Mouse (Mus musculus): ENCODE measurements around the gene Gm43064. TPM values are rescaled to one million over a fixed set of nuclear protein-coding genes. Genes with fewer than 3 reads are reported as not detected.

The Gm43064 gene
- polyA plus RNA-seq, 1 experiment: 0.49 TPM

DNA sequence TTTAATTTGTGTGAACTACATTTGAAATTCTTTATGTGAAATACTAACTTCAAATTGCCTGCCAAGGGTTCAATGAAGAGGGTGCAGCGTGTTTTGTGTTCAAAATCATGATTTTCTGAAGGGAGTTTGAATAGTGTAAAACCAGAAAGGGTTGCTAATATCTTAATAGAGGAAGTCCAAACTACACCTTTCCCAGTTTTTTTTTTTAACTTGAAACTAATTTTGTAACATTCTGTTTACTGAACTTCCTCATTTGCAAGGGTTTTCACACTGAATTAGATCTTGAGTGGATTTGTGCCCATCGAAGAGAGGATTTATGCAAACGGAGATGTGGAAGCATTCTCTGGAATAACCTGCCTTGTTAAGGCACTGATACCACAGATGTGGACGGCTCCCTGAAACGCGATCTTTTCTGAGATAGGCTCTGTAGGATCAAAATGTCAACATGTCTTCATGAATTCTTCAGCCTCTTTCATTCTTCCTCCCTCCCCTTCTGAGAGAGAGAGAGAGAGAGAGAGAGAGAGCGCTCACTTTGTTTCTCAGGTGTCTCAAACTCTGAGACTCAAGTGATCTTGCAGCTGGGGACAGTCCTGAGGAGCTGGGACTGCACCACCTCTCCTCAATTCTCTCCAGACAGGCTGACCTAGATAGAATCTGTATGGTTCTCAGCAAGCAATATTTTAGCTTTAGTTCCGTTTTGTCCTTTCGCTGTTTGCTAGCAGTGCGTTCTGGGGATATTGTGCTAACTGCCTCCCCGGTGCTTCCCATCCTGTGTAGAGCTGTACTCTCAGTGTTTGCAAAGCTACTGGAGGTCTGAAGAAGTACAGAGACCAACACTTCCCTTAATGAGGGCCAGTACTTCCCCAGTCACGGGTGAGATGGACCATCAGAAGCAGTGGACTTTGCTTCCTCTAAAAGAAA is 49.8 kb downstream of the Gm43064 start, which contains the start of gene Ptpn22:
Gene Ptpn22 (plus strand): TSS at position 915 of the 921 bp plus-strand sequence.
- 79% methylated on average over 12 of the region's 12 CpGs for WGBS

GRCm38 (mm10) chr3:103859851-103860391 is 50.5 kb downstream of the Gm43064 start:
- H3K27me3 ChIP-seq (ENCODE audit: control insufficient read depth, insufficient read depth, low read length): no peaks in the 10 kb centered on the region
- DNase-seq: no peak
- peaks cover 9% of the 10 kb centered on the region for H3K4me1 ChIP-seq (ENCODE audit: control insufficient read depth, insufficient read depth, low read length)
- no peak overlapping the region for H3K27ac ChIP-seq (ENCODE audit: insufficient read depth, low read length)
- no peak for TF ChIP-seq CTCF (IDR thresholded peaks at IDR 0.05; ENCODE audit: borderline replicate concordance, insufficient read depth, low read depth, low read length)
- no peak for TF ChIP-seq POLR2A (IDR thresholded peaks at IDR 0.05; ENCODE audit: borderline replicate concordance, insufficient read depth, low read length)
- H3K4me3 ChIP-seq (replicated peaks; ENCODE audit: insufficient read depth, low read depth, low read length): no peak overlapping the region
- 58% methylated on average over 6 of the region's 6 CpGs for WGBS

More for the DNA sequence above, 49.8 kb downstream of the Gm43064 start, which contains the start of gene Ptpn22:
- TF ChIP-seq POLR2A (IDR thresholded peaks at IDR 0.05; ENCODE audit: borderline replicate concordance, insufficient read depth, low read length) (no peak), CTCF (IDR thresholded peaks at IDR 0.05; ENCODE audit: borderline replicate concordance, insufficient read depth, low read depth, low read length) (no peak)
- Histone ChIP-seq H3K4me3 (replicated peaks; ENCODE audit: insufficient read depth, low read depth, low read length) (no peak within 1 kb of the TSS), H3K4me1 (ENCODE audit: control insufficient read depth, insufficient read depth, low read length) (peaks cover 9% of the 10 kb centered on the region), H3K27ac (ENCODE audit: insufficient read depth, low read length) (no peak within 1 kb of the TSS), H3K27me3 (ENCODE audit: control insufficient read depth, insufficient read depth, low read length) (no peaks in the 10 kb centered on the region)
- no peak for DNase-seq

DNA sequence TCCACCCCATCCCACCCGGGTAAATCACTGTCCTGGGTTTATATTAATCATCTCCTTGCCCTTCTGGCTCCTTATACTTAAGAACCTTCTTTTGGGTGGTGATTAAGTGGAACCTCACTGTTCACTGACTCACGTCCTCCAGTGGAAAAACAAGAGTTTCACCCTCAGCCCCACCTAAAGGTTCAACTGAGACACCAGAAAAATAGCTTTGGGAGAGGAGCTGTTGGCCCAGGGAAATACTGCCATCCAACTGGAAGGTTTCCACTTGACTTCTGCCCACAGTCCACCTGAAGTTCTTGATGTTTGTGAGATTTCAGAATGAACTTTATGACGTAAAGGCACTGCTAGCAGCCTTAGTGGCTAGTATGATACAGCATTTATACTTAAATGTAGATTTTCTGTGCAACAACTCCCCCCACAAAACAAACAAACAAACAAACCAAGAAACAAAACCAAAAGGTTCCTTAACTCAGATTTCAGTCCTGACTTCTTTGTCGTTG is 53.4 kb downstream of the Gm43064 start:
- H3K27ac ChIP-seq (ENCODE audit: insufficient read depth, low read length): no peak overlapping the region
- TF ChIP-seq CTCF (IDR thresholded peaks at IDR 0.05; ENCODE audit: borderline replicate concordance, insufficient read depth, low read depth, low read length) (no peak), POLR2A (IDR thresholded peaks at IDR 0.05; ENCODE audit: borderline replicate concordance, insufficient read depth, low read length) (no peak)
- H3K27me3 ChIP-seq (ENCODE audit: control insufficient read depth, insufficient read depth, low read length): no peaks in the 10 kb centered on the region
- H3K4me1 ChIP-seq (ENCODE audit: control insufficient read depth, insufficient read depth, low read length): peaks cover 3% of the 10 kb centered on the region
- 82% methylated on average over 4 of the region's 4 CpGs for WGBS
- DNase-seq: no peak
- no peak overlapping the region for H3K4me3 ChIP-seq (replicated peaks; ENCODE audit: insufficient read depth, low read depth, low read length)

DNA sequence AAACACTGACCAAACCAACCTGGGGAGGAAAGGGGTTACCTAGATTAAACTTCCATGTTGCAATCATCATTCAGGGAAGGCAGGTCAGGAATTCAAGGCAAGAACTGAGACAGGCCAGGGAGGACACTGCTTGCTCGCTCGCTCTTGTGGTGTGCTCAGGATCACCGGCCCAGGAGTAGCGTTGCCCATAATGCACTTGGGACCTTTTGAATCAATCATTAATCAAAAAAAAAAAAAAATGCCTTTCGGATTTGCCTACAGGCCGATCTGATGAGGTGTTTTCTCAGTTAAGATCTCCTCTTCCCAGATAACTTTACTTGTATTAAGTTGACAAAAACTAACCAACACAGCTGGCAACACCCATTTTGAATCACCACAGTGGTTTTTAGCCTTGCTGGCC is 54.8 kb downstream of the Gm43064 start:
- WGBS: 96% methylated on average over 6 of the region's 6 CpGs
- DNase-seq: no peak
- no peaks in the 10 kb centered on the region for H3K4me1 ChIP-seq (ENCODE audit: control insufficient read depth, insufficient read depth, low read length)
- no peak overlapping the region for H3K4me3 ChIP-seq (replicated peaks; ENCODE audit: insufficient read depth, low read depth, low read length)
- no peak overlapping the region for H3K27ac ChIP-seq (ENCODE audit: insufficient read depth, low read length)
- H3K27me3 ChIP-seq (ENCODE audit: control insufficient read depth, insufficient read depth, low read length): no peaks in the 10 kb centered on the region
- no peak for TF ChIP-seq POLR2A (IDR thresholded peaks at IDR 0.05; ENCODE audit: borderline replicate concordance, insufficient read depth, low read length)
- TF ChIP-seq CTCF (IDR thresholded peaks at IDR 0.05; ENCODE audit: borderline replicate concordance, insufficient read depth, low read depth, low read length): no peak

DNA sequence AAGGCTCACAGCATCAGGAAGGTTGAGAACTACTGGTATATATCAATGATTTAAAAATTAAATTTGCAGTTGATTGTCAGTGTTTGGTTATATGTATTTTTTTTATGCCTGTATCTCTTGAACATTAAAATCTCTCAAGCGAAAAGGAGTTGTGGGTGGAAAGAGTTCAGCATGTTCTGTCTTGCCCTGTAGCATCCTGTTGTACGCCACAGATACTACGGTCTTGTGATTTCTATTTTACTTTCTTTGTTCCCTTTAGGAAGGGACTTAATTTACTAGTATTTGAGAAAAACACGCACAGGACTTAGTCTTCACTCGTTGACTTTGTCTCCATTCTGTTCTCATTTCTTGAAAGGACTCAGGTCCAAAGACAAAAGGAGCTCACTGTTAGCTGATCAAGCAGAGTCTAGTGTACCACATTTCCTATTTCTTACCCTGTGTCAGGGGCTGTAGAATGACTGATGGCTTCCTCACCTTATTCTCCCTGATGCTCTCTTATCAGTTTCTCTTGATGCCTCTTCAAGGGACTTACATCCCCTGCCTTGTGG is 58.1 kb downstream of the Gm43064 start:
- no peak overlapping the region for H3K4me3 ChIP-seq (replicated peaks; ENCODE audit: insufficient read depth, low read depth, low read length)
- TF ChIP-seq CTCF (IDR thresholded peaks at IDR 0.05; ENCODE audit: borderline replicate concordance, insufficient read depth, low read depth, low read length): no peak
- no peak for TF ChIP-seq POLR2A (IDR thresholded peaks at IDR 0.05; ENCODE audit: borderline replicate concordance, insufficient read depth, low read length)
- no peaks in the 10 kb centered on the region for H3K4me1 ChIP-seq (ENCODE audit: control insufficient read depth, insufficient read depth, low read length)
- H3K27me3 ChIP-seq (ENCODE audit: control insufficient read depth, insufficient read depth, low read length): no peaks in the 10 kb centered on the region
- no peak for DNase-seq
- 92% methylated on average over 5 of the region's 5 CpGs for WGBS
- H3K27ac ChIP-seq (ENCODE audit: insufficient read depth, low read length): no peak overlapping the region

DNA sequence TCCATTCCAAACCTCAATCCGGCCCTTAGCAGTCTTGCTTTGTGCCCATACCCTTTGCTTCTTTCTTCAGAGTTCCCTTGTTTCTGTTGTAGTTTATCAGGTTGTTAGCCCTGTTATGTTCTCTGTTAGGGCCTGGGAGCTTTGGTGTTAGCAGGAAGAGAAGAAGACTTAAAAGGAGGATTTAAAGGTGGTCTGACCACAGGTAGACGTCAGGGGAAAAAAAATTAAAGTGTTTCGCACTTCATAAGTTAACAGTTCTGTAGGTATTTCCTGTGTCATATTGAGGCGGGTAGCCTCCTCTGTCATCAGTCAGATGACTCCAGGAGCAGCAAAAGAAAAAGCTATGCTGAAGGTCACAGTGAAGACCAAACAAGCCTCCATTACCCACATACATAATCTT is 58.6 kb downstream of the Gm43064 start:
- no peak overlapping the region for H3K27ac ChIP-seq (ENCODE audit: insufficient read depth, low read length)
- no peaks in the 10 kb centered on the region for H3K4me1 ChIP-seq (ENCODE audit: control insufficient read depth, insufficient read depth, low read length)
- DNase-seq: no peak
- TF ChIP-seq POLR2A (IDR thresholded peaks at IDR 0.05; ENCODE audit: borderline replicate concordance, insufficient read depth, low read length): no peak
- no peak overlapping the region for H3K4me3 ChIP-seq (replicated peaks; ENCODE audit: insufficient read depth, low read depth, low read length)
- no peaks in the 10 kb centered on the region for H3K27me3 ChIP-seq (ENCODE audit: control insufficient read depth, insufficient read depth, low read length)
- 89% methylated on average over 4 of the region's 4 CpGs for WGBS

GRCm38 (mm10) chr3:103872663-103873098 is 63.3 kb downstream of the Gm43064 start:
- H3K27ac ChIP-seq (ENCODE audit: insufficient read depth, low read length): no peak overlapping the region
- no peak for DNase-seq
- TF ChIP-seq CTCF (IDR thresholded peaks at IDR 0.05; ENCODE audit: borderline replicate concordance, insufficient read depth, low read depth, low read length) (no peak), POLR2A (IDR thresholded peaks at IDR 0.05; ENCODE audit: borderline replicate concordance, insufficient read depth, low read length) (no peak)
- no peaks in the 10 kb centered on the region for H3K4me1 ChIP-seq (ENCODE audit: control insufficient read depth, insufficient read depth, low read length)
- H3K4me3 ChIP-seq (replicated peaks; ENCODE audit: insufficient read depth, low read depth, low read length): no peak overlapping the region
- WGBS: 63% methylated on average over 3 of the region's 3 CpGs
- H3K27me3 ChIP-seq (ENCODE audit: control insufficient read depth, insufficient read depth, low read length): no peaks in the 10 kb centered on the region
